Mouse (Mus musculus) neural tube, embryonic 12.5 days (tissue): Measurements from ENCODE around the gene Rsg1. TPM values are rescaled to one million over a fixed set of nuclear protein-coding genes. Genes with fewer than 3 reads are reported as not detected.

Experiments
- ATAC-seq: fragments of 200-750 bp; cut with Nextera tagmentation; 2 replicates; pipeline ENCODE4 v1.8.0; 2017; ENCODE audit warnings: low read depth, mild to moderate bottlenecking, moderate TSS enrichment, moderate library complexity; ENCODE audit not compliant: low FRiP score
- H3K27ac ChIP-seq: fragments of 300-500 bp; sonication (generic); 2 replicates; pipeline ENCODE4 v1.5.1; 2016
- H3K27me3 ChIP-seq: fragments of 300-500 bp; sonication (generic); replicated peaks from 2 replicates; pipeline ENCODE4 v1.6.1; 2016; ENCODE audit warnings: mild to moderate bottlenecking
- H3K36me3 ChIP-seq: fragments of 300-500 bp; sonication (generic); 2 replicates; pipeline ENCODE4 v1.6.1; 2016; ENCODE audit warnings: mild to moderate bottlenecking
- H3K4me1 ChIP-seq: fragments of 300-500 bp; sonication (generic); 2 replicates; pipeline ENCODE4 v1.6.1; 2016
- H3K4me2 ChIP-seq: fragments of 300-500 bp; sonication (generic); replicated peaks from 2 replicates; pipeline ENCODE4 v1.6.1; 2016; ENCODE audit warnings: mild to moderate bottlenecking
- H3K4me3 ChIP-seq: fragments of 300-500 bp; sonication (generic); 2 replicates; pipeline ENCODE4 v1.5.1; 2016
- H3K9ac ChIP-seq: fragments of 300-500 bp; sonication (generic); 2 replicates; pipeline ENCODE4 v1.6.1; 2016; ENCODE audit warnings: mild to moderate bottlenecking
- H3K9me3 ChIP-seq: fragments of 300-500 bp; sonication (generic); 2 replicates; pipeline ENCODE4 v1.6.1; 2016; ENCODE audit warnings: mild to moderate bottlenecking
- WGBS: fragments of 180-500 bp; shearing (Covaris S2); methylation state at CpG from one replicate; pipeline ENCODE4 v1.1.7; 2016; 5-methylcytosine and 5-hydroxymethylcytosine counted together
- polyA plus RNA-seq: library from polyadenylated mRNA; unstranded; fragments of >200 nt; fragmentation: Nextera tagmentation; extraction: Ambion mirVana; gene quantifications from 2 replicates; pipeline ENCODE4 v1.2.1, GENCODE M21; 2016

Gene Rsg1
- polyA plus RNA-seq, 1 experiment from 2014 or later: 5.5 TPM

- ATAC-seq: no peak
- 67% methylated on average over 2 of the region's 2 CpGs for WGBS
- peaks cover 14% of the 10 kb centered on the region for H3K4me1 ChIP-seq
- H3K4me2 ChIP-seq: no peak overlapping the region
- H3K36me3 ChIP-seq: no peaks in the 10 kb centered on the region
- H3K9me3 ChIP-seq: no peaks in the 10 kb centered on the region
- no peak overlapping the region for H3K9ac ChIP-seq
- no peak overlapping the region for H3K27ac ChIP-seq
- peaks cover 29% of the 10 kb centered on the region for H3K27me3 ChIP-seq
- H3K4me3 ChIP-seq: no peak overlapping the region
These were observed 38.9 kb downstream of the Rsg1 start for GRCm38 (mm10) chr4:141252641-141253040.

DNA sequence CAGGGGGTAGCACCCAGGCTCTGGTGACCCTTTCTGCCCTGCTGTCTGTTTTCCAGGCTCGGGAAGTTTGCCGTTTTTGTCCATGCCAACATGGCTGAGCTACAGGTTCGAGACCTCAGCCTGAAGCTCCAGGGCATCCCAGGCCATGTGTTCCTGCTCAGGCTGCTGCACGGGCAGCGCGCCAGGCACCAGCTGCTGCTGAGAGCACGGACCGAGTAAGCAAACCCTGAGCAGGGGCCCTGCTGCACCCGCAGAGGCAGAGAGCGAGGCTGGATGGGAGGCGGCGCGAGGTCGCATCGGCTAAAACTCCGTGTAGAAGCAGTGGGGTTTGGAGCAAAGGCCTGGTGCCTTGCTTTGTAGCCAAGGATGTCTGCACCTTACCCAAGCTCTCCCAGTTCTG lies 40.5 kb downstream of the Rsg1 start:
- Histone ChIP-seq H3K4me1 (peaks cover 10% of the 10 kb centered on the region), H3K36me3 (no peaks in the 10 kb centered on the region), H3K27me3 (peaks cover 13% of the 10 kb centered on the region), H3K9ac (no peak overlapping the region), H3K9me3 (no peaks in the 10 kb centered on the region), H3K27ac (no peak overlapping the region), H3K4me3 (no peak overlapping the region), H3K4me2 (no peak overlapping the region)
- no peak for ATAC-seq
- WGBS: 74% methylated on average over 16 of the region's 16 CpGs

- no peaks in the 10 kb centered on the region for H3K36me3 ChIP-seq
- H3K4me1 ChIP-seq: peaks cover 10% of the 10 kb centered on the region
- WGBS: 71% methylated on average over 5 of the region's 5 CpGs
- H3K27me3 ChIP-seq: no peaks in the 10 kb centered on the region
- no peak for ATAC-seq
- H3K4me3 ChIP-seq: no peak overlapping the region
- no peak overlapping the region for H3K9ac ChIP-seq
- no peaks in the 10 kb centered on the region for H3K9me3 ChIP-seq
- H3K27ac ChIP-seq: no peak overlapping the region
- no peak overlapping the region for H3K4me2 ChIP-seq
These were observed 43.7 kb downstream of the Rsg1 start for GRCm38 (mm10) chr4:141257440-141257839.

DNA sequence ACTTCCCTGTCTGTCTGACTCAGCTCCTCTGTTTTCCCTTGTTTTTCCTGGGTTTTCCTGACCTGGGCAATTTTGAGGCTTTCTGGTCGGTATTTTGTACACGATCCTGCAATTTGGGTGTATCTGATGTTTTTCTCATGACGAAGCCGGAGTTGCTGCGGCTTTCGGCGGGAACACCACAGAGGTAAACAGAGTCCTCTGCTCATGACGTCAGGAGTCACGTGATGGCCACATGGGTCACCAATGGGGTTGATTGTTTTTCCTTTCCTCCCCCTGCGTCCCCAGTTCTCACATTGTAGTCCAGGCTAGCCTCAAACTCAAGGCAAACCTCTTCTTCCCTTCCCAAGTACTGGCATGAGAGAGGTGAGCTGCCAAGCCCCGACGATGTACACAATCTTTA lies 45.7 kb downstream of the Rsg1 start:
- no peak for ATAC-seq
- Histone ChIP-seq H3K9me3 (no peaks in the 10 kb centered on the region), H3K27me3 (no peaks in the 10 kb centered on the region), H3K4me1 (peaks cover 5% of the 10 kb centered on the region), H3K27ac (no peak overlapping the region), H3K4me3 (no peak overlapping the region), H3K9ac (no peak overlapping the region), H3K36me3 (no peaks in the 10 kb centered on the region), H3K4me2 (no peak overlapping the region)
- 84% methylated on average over 12 of the region's 12 CpGs for WGBS

GRCm38 (mm10) chr4:141260007-141260723 lies 46.4 kb downstream of the Rsg1 start:
- no peak overlapping the region for H3K27ac ChIP-seq

GRCm38 (mm10) chr4:141262906-141263637 lies 49.3 kb downstream of the Rsg1 start:
- Histone ChIP-seq H3K9ac (no peak overlapping the region), H3K9me3 (0 out of 2 replicates have a peak, but pooled peaks cover 3% of the 10 kb centered on the region), H3K4me2 (no peak overlapping the region), H3K4me3 (no peak overlapping the region), H3K4me1 (no peaks in the 10 kb centered on the region), H3K27me3 (no peaks in the 10 kb centered on the region), H3K27ac (no peak overlapping the region), H3K36me3 (no peaks in the 10 kb centered on the region)
- 79% methylated on average over 10 of the region's 10 CpGs for WGBS
- no peak for ATAC-seq

More at GRCm38 (mm10) chr4:141260007-141260723, 46.4 kb downstream of the Rsg1 start:
- Histone ChIP-seq H3K4me3 (no peak overlapping the region), H3K9ac (no peak overlapping the region), H3K36me3 (no peaks in the 10 kb centered on the region), H3K27me3 (no peaks in the 10 kb centered on the region), H3K4me2 (no peak overlapping the region), H3K4me1 (no peaks in the 10 kb centered on the region), H3K9me3 (no peaks in the 10 kb centered on the region)
- ATAC-seq: no peak
- WGBS: 74% methylated on average over 16 of the region's 16 CpGs

DNA sequence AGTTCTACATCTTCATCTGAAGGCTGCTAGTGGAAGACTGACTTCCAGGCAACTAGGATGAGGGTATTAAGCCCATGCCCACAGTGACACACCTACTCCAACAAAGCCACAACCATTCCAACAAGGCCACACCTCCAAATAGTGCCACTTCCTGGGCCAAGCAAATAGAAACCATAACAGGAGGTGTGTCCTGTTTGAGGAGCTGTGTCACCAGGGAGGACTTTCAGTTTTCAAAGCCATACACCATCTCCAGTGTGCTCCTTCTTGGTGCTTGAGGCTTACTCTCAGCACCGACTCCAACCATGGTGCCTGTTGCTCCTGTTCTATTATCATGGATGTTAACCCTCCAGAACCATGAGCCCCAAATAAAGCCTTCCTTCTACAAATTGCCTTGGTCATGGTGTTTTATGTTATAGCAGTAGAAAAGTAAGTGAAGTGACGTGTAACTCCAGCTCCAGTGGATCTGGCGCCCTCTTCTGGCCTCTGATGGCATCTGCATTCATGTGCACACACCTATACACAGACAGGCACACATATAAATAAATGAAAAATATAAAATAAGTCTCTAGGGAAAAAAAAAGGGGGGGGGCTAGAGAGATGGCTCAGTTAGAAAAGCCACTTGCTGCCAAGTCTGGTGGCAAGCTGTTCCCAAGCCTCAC lies 52.4 kb downstream of the Rsg1 start:
- WGBS: 81% methylated on average over 3 of the region's 3 CpGs
- no peak for ATAC-seq

GRCm38 (mm10) chr4:141267250-141267649 lies 53.5 kb downstream of the Rsg1 start:
- WGBS: 84% methylated on average over 3 of the region's 3 CpGs
- Histone ChIP-seq H3K4me2 (no peak overlapping the region), H3K36me3 (no peaks in the 10 kb centered on the region), H3K4me3 (no peak overlapping the region), H3K9ac (no peak overlapping the region), H3K9me3 (0 out of 2 replicates have a peak, but pooled peaks cover 3% of the 10 kb centered on the region), H3K27me3 (no peaks in the 10 kb centered on the region), H3K27ac (no peak overlapping the region), H3K4me1 (no peaks in the 10 kb centered on the region)
- no peak for ATAC-seq

More for the DNA sequence above, 52.4 kb downstream of the Rsg1 start:
- Histone ChIP-seq H3K36me3 (no peaks in the 10 kb centered on the region), H3K4me2 (no peak overlapping the region), H3K4me1 (no peaks in the 10 kb centered on the region), H3K9ac (no peak overlapping the region), H3K4me3 (no peak overlapping the region), H3K9me3 (0 out of 2 replicates have a peak, but pooled peaks cover 3% of the 10 kb centered on the region), H3K27me3 (no peaks in the 10 kb centered on the region), H3K27ac (no peak overlapping the region)

GRCm38 (mm10) chr4:141267837-141268236 lies 54.1 kb downstream of the Rsg1 start:
- Histone ChIP-seq H3K4me3 (no peak overlapping the region), H3K9ac (no peak overlapping the region), H3K36me3 (no peaks in the 10 kb centered on the region), H3K27me3 (no peaks in the 10 kb centered on the region), H3K4me2 (no peak overlapping the region), H3K27ac (no peak overlapping the region), H3K9me3 (0 out of 2 replicates have a peak, but pooled peaks cover 3% of the 10 kb centered on the region), H3K4me1 (no peaks in the 10 kb centered on the region)
- 50% methylated on average over 9 of the region's 9 CpGs for WGBS
- no peak for ATAC-seq

GRCm38 (mm10) chr4:141268350-141268749 lies 54.6 kb downstream of the Rsg1 start:
- no peak overlapping the region for H3K4me2 ChIP-seq
- H3K27me3 ChIP-seq: no peaks in the 10 kb centered on the region
- H3K36me3 ChIP-seq: no peaks in the 10 kb centered on the region
- H3K27ac ChIP-seq: no peak overlapping the region
- ATAC-seq: no peak
- no peak overlapping the region for H3K4me3 ChIP-seq
- H3K9ac ChIP-seq: no peak overlapping the region
- no peaks in the 10 kb centered on the region; the same call in 1 of the 2 replicates for H3K4me1 ChIP-seq
- WGBS: 86% methylated on average over 4 of the region's 4 CpGs
- H3K9me3 ChIP-seq: 0 out of 2 replicates have a peak, but pooled peaks cover 3% of the 10 kb centered on the region

DNA sequence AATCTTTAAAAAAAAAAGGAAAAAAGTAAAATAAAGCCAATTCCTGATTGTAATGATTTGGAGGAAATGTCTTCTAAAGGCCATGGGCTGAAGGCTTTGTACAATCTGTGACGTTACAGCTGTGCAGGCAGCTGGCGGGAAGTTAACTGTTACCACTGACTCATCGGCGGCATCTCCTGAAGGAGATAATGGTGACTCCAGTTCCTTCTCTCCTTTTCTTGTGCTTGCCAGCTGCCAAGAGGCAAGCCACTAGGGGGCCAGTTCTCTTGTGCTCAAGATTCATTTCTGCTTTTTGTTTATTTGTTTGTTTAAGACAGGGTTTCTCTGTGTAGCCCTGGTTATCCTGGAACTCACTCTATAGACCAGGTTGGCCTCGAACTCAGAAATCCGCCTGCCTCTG lies 55.3 kb downstream of the Rsg1 start:
- no peaks in the 10 kb centered on the region for H3K27me3 ChIP-seq
- H3K4me2 ChIP-seq: no peak overlapping the region
- H3K4me1 ChIP-seq: no peaks in the 10 kb centered on the region; the same call in 1 of the 2 replicates
- no peak overlapping the region for H3K4me3 ChIP-seq
- no peak overlapping the region for H3K27ac ChIP-seq
- H3K9ac ChIP-seq: no peak overlapping the region
- H3K9me3 ChIP-seq: 0 out of 2 replicates have a peak, but pooled peaks cover 3% of the 10 kb centered on the region
- 84% methylated on average over 6 of the region's 6 CpGs for WGBS
- ATAC-seq: no peak
- no peaks in the 10 kb centered on the region for H3K36me3 ChIP-seq
